Mouse (Mus musculus) hindbrain, postnatal 0 days (tissue): ENCODE results near the gene Tram2. TPM values are rescaled to one million over a fixed set of nuclear protein-coding genes. Genes with fewer than 3 reads are reported as not detected.
A peak's percentile ranks its signal among the peaks of the same experiment; 100 is the strongest.

Experiments used
- ATAC-seq: fragments of 200-750 bp; cut with Nextera tagmentation; 2 replicates; pipeline ENCODE4 v1.8.0; 2017; ENCODE audit warnings: mild to moderate bottlenecking, moderate TSS enrichment, moderate library complexity
- DNase-seq: peaks from one replicate; pipeline ENCODE4 v3.0.0-alpha.2; 2015; ENCODE audit warnings: low spot score
- H3K27ac ChIP-seq: fragments of 300-500 bp; sonication (generic); 2 replicates; pipeline ENCODE4 v1.5.1; 2014; ENCODE audit warnings: mild to moderate bottlenecking
- H3K27me3 ChIP-seq: fragments of 300-500 bp; sonication (generic); 2 replicates; pipeline ENCODE4 v1.6.1; 2014; ENCODE audit warnings: low read length, mixed read lengths; ENCODE audit not compliant: insufficient read depth
- H3K36me3 ChIP-seq: fragments of 300-500 bp; sonication (generic); 2 replicates; pipeline ENCODE4 v1.6.1; 2014; ENCODE audit warnings: low read length, mixed read lengths; ENCODE audit not compliant: insufficient read depth
- H3K4me1 ChIP-seq: fragments of 300-500 bp; sonication (generic); 2 replicates; pipeline ENCODE4 v1.6.1; 2014; ENCODE audit warnings: antibody characterized with exemption, low read length, mixed read lengths; ENCODE audit not compliant: insufficient read depth
- H3K4me2 ChIP-seq: fragments of 300-500 bp; sonication (generic); 2 replicates; pipeline ENCODE4 v1.6.1; 2014; ENCODE audit warnings: low read depth, mild to moderate bottlenecking, low read length, moderate library complexity, mixed read lengths
- H3K4me3 ChIP-seq: fragments of 300-500 bp; sonication (generic); 2 replicates; pipeline ENCODE4 v1.5.1; 2014; ENCODE audit warnings: low read length
- H3K9ac ChIP-seq: fragments of 300-500 bp; sonication (generic); replicated peaks from 2 replicates; pipeline ENCODE4 v1.6.1; 2014; ENCODE audit warnings: mild to moderate bottlenecking, low read length, moderate library complexity, mixed read lengths
- H3K9me3 ChIP-seq: fragments of 300-500 bp; sonication (generic); 2 replicates; pipeline ENCODE4 v1.6.1; 2016; ENCODE audit warnings: low read length, mixed read lengths
- CTCF ChIP-seq: IDR thresholded peaks from 2 replicates; pipeline ENCODE4 v1.5.1; 2016; ENCODE audit warnings: antibody characterized with exemption, control low read depth, low read depth
- WGBS: fragments of 180-500 bp; shearing (Covaris S2); extraction: QIAGEN DNeasy Blood & Tissue Kit; methylation state at CpG from one replicate; pipeline ENCODE4 v1.1.7; 2014; 5-methylcytosine and 5-hydroxymethylcytosine counted together
- polyA plus RNA-seq: library from polyadenylated mRNA; unstranded; fragments of >200 nt; fragmentation: Nextera tagmentation; extraction: Ambion mirVana; gene quantifications from 2 replicates; pipeline ENCODE4 v1.2.1, GENCODE M21; 2015
- total RNA-seq: library from RNA; depleted of rRNA; stranded (reverse); fragments of >200 nt; gene quantifications from 2 replicates; pipeline ENCODE4 v1.2.3, GENCODE M21; 2014; rRNA removed

Gene Tram2
- total RNA-seq (1.5 and 1.6 TPM in 2 replicates), polyA plus RNA-seq (1.7 and 1.9 TPM in 2 replicates)

- no peaks in the 10 kb centered on the region for H3K27me3 ChIP-seq
- H3K27ac ChIP-seq = peak within 1 kb of the TSS; percentile 82; the same call in 1 of the 2 replicates
- peak; percentile 35; the same call in 1 of the 2 replicates for TF ChIP-seq CTCF
- under 1% methylated on average over 44 of the region's 52 CpGs for WGBS
- peak within 1 kb of the TSS; percentile 71 for H3K9ac ChIP-seq
- no peaks in the 10 kb centered on the region for H3K9me3 ChIP-seq
- H3K4me2 ChIP-seq = peak within 1 kb of the TSS; percentile 76
- peaks cover 2% of the 10 kb centered on the region; the same call in 1 of the 2 replicates for H3K4me1 ChIP-seq
- H3K36me3 ChIP-seq = no peaks in the 10 kb centered on the region
- peak within 1 kb of the TSS; percentile 68 for H3K4me3 ChIP-seq
- ATAC-seq = peak; percentile 97
- peak; percentile 94 for DNase-seq
Measured at GRCm38 (mm10) chr1:21079217-21079773, at the start of gene Tram2. TSS of gene Tram2 (minus strand) at chr1:21079229.

GRCm38 (mm10) chr1:21124713-21125336 lies 45.8 kb upstream of the Tram2 start:
- 78% methylated on average over 14 of the region's 14 CpGs for WGBS
- Histone ChIP-seq H3K27me3 (no peaks in the 10 kb centered on the region), H3K4me1 (no peaks in the 10 kb centered on the region), H3K27ac (no peak overlapping the region), H3K9me3 (no peaks in the 10 kb centered on the region), H3K4me2 (no peak overlapping the region), H3K36me3 (no peaks in the 10 kb centered on the region), H3K4me3 (no peak overlapping the region), H3K9ac (no peak overlapping the region)
- ATAC-seq (no peak), DNase-seq (no peak)
- TF ChIP-seq CTCF = no peak

GRCm38 (mm10) chr1:21103784-21104183 lies 24.8 kb upstream of the Tram2 start:
- WGBS = 85% methylated on average over 4 of the region's 4 CpGs
- DNase-seq = no peak
- no peaks in the 10 kb centered on the region for H3K27me3 ChIP-seq
- H3K9ac ChIP-seq = no peak overlapping the region
- H3K4me3 ChIP-seq = no peak overlapping the region
- TF ChIP-seq CTCF = no peak
- H3K36me3 ChIP-seq = no peaks in the 10 kb centered on the region
- H3K4me1 ChIP-seq = no peaks in the 10 kb centered on the region
- H3K27ac ChIP-seq = no peak overlapping the region
- H3K4me2 ChIP-seq = no peak overlapping the region
- ATAC-seq = no peak
- no peaks in the 10 kb centered on the region for H3K9me3 ChIP-seq

- 41% methylated on average over 15 of the region's 15 CpGs for WGBS
- Histone ChIP-seq H3K36me3 (no peaks in the 10 kb centered on the region), H3K4me3 (no peak overlapping the region), H3K4me1 (no peaks in the 10 kb centered on the region), H3K4me2 (no peak overlapping the region), H3K9me3 (no peaks in the 10 kb centered on the region), H3K27ac (no peak overlapping the region), H3K9ac (no peak overlapping the region), H3K27me3 (no peaks in the 10 kb centered on the region)
- peak; percentile 68 for TF ChIP-seq CTCF
- peak; percentile 45 for DNase-seq
- no peak for ATAC-seq
Measured at GRCm38 (mm10) chr1:21101221-21102006, 22.4 kb upstream of the Tram2 start.

DNA sequence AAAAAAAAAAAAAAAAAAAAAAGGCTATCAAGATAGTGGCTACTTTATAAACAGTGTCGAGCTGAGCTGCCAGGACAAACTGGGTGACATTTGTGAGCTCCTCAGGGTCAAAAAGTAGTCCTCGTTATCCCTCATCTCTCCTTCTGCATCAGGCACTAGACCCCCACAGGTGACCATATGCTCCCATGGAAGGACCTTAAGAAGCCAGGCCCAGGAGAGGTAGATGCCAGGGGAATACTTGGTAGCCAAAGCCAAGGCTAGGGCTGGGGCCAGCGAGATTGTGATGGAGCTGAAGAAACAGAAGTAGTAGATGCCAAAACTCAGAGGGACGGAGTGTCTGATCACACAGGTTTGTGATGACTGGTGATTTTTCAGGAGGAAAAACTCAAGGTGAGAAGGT lies 21.7 kb upstream of the Tram2 start:
- H3K4me1 ChIP-seq = no peaks in the 10 kb centered on the region
- DNase-seq (no peak), ATAC-seq (no peak)
- no peak for TF ChIP-seq CTCF
- no peak overlapping the region for H3K9ac ChIP-seq
- no peak overlapping the region for H3K4me2 ChIP-seq
- no peak overlapping the region for H3K27ac ChIP-seq
- no peaks in the 10 kb centered on the region for H3K27me3 ChIP-seq
- WGBS = 83% methylated on average over 4 of the region's 4 CpGs
- no peaks in the 10 kb centered on the region for H3K36me3 ChIP-seq
- H3K9me3 ChIP-seq = no peaks in the 10 kb centered on the region
- H3K4me3 ChIP-seq = no peak overlapping the region

GRCm38 (mm10) chr1:21097001-21097989 lies 18.3 kb upstream of the Tram2 start:
- no peak for DNase-seq
- H3K4me3 ChIP-seq = no peak overlapping the region
- no peak overlapping the region for H3K27ac ChIP-seq
- no peak overlapping the region for H3K9ac ChIP-seq
- no peaks in the 10 kb centered on the region for H3K36me3 ChIP-seq
- ATAC-seq = peak; percentile 38; the same call in 1 of the 2 replicates
- H3K9me3 ChIP-seq = no peaks in the 10 kb centered on the region
- H3K4me1 ChIP-seq = no peaks in the 10 kb centered on the region
- no peak overlapping the region for H3K4me2 ChIP-seq
- H3K27me3 ChIP-seq = no peaks in the 10 kb centered on the region
- WGBS = 81% methylated on average over 23 of the region's 23 CpGs
- TF ChIP-seq CTCF = no peak
